Comparison of ENCODE assay signal across 17 mouse cellular contexts in genomic region chr12:109966776-109967175, GRCm38 (mm10).
"Had no signal": no experiment of that assay in that cellular context is flagged by ENCODE, and none has a peak within 500 bp of the region (broad histone marks: within the 10 kb centered on the region; RNA-seq: fewer than 3 reads in every experiment).

No protein-coding gene starts in this region.

- H3K9ac ChIP-seq: liver, embryonic 13.5 days; liver, embryonic 15.5 days; liver, postnatal 0 days; lung, embryonic 15.5 days; midbrain, embryonic 13.5 days; midbrain, embryonic 15.5 days; neural tube, embryonic 12.5 days; stomach, embryonic 15.5 days had no signal

- H3K4me2 ChIP-seq: liver, embryonic 13.5 days; liver, embryonic 15.5 days; lung, embryonic 15.5 days; midbrain, embryonic 11.5 days; midbrain, embryonic 13.5 days; midbrain, embryonic 15.5 days; neural tube, embryonic 12.5 days; stomach, embryonic 15.5 days had no signal

- ATAC-seq: liver, postnatal 0 days; midbrain, embryonic 13.5 days; midbrain, embryonic 15.5 days had no signal

- H3K27me3 ChIP-seq: liver, embryonic 13.5 days; liver, embryonic 15.5 days; lung, embryonic 15.5 days; midbrain, embryonic 13.5 days; midbrain, embryonic 15.5 days; neural tube, embryonic 12.5 days; stomach, embryonic 15.5 days had no signal

- H3K27ac ChIP-seq: liver, embryonic 13.5 days; liver, embryonic 15.5 days; lung, embryonic 15.5 days; macrophage; midbrain, embryonic 13.5 days; midbrain, embryonic 15.5 days; neural tube, embryonic 12.5 days; stomach, embryonic 15.5 days; stomach, postnatal 0 days had no signal

- H3K4me3 ChIP-seq: liver, embryonic 13.5 days; liver, embryonic 15.5 days; lung, embryonic 15.5 days; megakaryocyte, embryonic 14.5 days; midbrain, embryonic 13.5 days; midbrain, embryonic 15.5 days; neural tube, embryonic 12.5 days; stomach, embryonic 15.5 days had no signal

- DNase-seq: liver, embryonic 13.5 days; liver, postnatal 0 days; lung, postnatal 10 days; right cerebral cortex, postnatal 14 days; thymus, adult 2 months; thymus, postnatal 25 days; thymus, postnatal 4 days had no signal

- H3K36me3 ChIP-seq: liver, embryonic 13.5 days; liver, embryonic 15.5 days; lung, embryonic 15.5 days; midbrain, embryonic 13.5 days; midbrain, embryonic 15.5 days; neural tube, embryonic 12.5 days; stomach, embryonic 15.5 days had no signal

- H3K9me3 ChIP-seq: liver, embryonic 13.5 days; liver, embryonic 15.5 days; lung, embryonic 15.5 days; megakaryocyte, embryonic 14.5 days; midbrain, embryonic 13.5 days; midbrain, embryonic 15.5 days; neural tube, embryonic 12.5 days; stomach, embryonic 15.5 days had no signal

- H3K4me1 ChIP-seq: liver, embryonic 13.5 days; liver, embryonic 15.5 days; lung, embryonic 15.5 days; midbrain, embryonic 13.5 days; midbrain, embryonic 15.5 days; neural tube, embryonic 12.5 days; stomach, embryonic 15.5 days had no signal
